In the genomic region with DNA sequence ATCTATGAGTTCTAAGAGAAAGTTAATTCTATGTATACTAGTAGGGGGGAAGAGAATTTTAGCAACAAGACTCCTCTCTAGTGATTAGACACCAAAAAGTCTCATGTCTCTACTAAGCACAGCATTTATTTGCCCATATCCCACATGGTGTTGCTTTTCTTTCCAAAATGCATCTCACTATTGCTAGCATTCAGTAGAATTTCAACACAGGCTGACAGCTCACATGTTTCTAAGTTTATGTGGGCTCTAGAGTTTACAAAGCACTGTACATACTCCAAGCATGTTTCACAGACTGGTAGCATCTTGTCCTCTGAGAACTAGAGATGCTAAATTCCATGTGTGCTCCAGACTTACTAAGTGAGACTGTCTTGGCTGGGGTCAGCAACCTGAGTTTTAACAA, we compare ENCODE assay signal across 19 mouse cellular contexts.
"Had no signal": no experiment of that assay in that cellular context is flagged by ENCODE, and none has a peak within 500 bp of the region (broad histone marks: within the 10 kb centered on the region; RNA-seq: fewer than 3 reads in every experiment).

No protein-coding gene starts in this region.

- DNase-seq: lung, adult 18-20 months; lung, embryonic 14.5 days; lung, postnatal 10 days; lung, postnatal 4 days; midbrain, embryonic 14.5 days; retina, postnatal 1 day; right cerebral cortex, adult 18-20 months; right cerebral cortex, postnatal 25 days; right cerebral cortex, postnatal 4 days; spleen, adult 18-20 months; thymus, adult 18-20 months; thymus, postnatal 14 days; thymus, postnatal 36 days had no signal

- H3K27me3 ChIP-seq: midbrain, embryonic 12.5 days; neural tube, embryonic 13.5 days; neural tube, embryonic 15.5 days had no signal

- H3K4me3 ChIP-seq: midbrain, embryonic 10.5 days; midbrain, embryonic 12.5 days; myocyte; neural tube, embryonic 13.5 days; neural tube, embryonic 15.5 days had no signal

- H3K4me1 ChIP-seq: midbrain, embryonic 10.5 days; midbrain, embryonic 12.5 days; neural tube, embryonic 13.5 days; neural tube, embryonic 15.5 days had no signal

- H3K27ac ChIP-seq: midbrain, embryonic 10.5 days; midbrain, embryonic 12.5 days; neural tube, embryonic 13.5 days; neural tube, embryonic 15.5 days had no signal

- H3K9ac ChIP-seq: lung, embryonic 14.5 days; midbrain, embryonic 12.5 days; neural tube, embryonic 13.5 days; neural tube, embryonic 15.5 days had no signal

- H3K4me2 ChIP-seq: lung, embryonic 14.5 days; midbrain, embryonic 12.5 days; neural tube, embryonic 13.5 days; neural tube, embryonic 15.5 days had no signal

- ATAC-seq: midbrain, embryonic 16.5 days had no signal

- H3K9me3 ChIP-seq: midbrain, embryonic 10.5 days; midbrain, embryonic 12.5 days; neural tube, embryonic 13.5 days; neural tube, embryonic 15.5 days had no signal

- H3K36me3 ChIP-seq: midbrain, embryonic 10.5 days; midbrain, embryonic 12.5 days; neural tube, embryonic 13.5 days; neural tube, embryonic 15.5 days had no signal
